Mouse (Mus musculus) naive thymus-derived CD4-positive, alpha-beta T cell, adult 5 months (primary cell): ENCODE results near the gene Gm10334. TPM values are rescaled to one million over a fixed set of nuclear protein-coding genes. Genes with fewer than 3 reads are reported as not detected.

Experiments used
- polyA plus RNA-seq: library from polyadenylated mRNA; unstranded; fragments of 100-300 nt; shearing (Covaris generic); gene quantifications from one replicate; pipeline ENCODE4 v1.2.1, GENCODE M21; 2017

The Gm10334 gene
- polyA plus RNA-seq = not detected

GRCm38 (mm10) chr6:41446045-41446444 is at the start of gene Gm10334:
Gene Gm10334, minus strand, starts transcription at chr6:41446145.

GRCm38 (mm10) chr6:41458632-41459031 is 12.7 kb upstream of the Gm10334 start, which contains the start of gene Prss1:
Gene Prss1, plus strand, starts transcription at chr6:41458932.

Other genes starting within 250 kb of the Gm10334 start
- not detected for gene Try4, start 143.9 kb downstream of the Gm10334 start, polyA plus RNA-seq
- gene Try5, start 129.3 kb downstream of the Gm10334 start, polyA plus RNA-seq = not detected
- gene Try10, start 92.0 kb downstream of the Gm10334 start, polyA plus RNA-seq = not detected
- gene Prss3, start 68.5 kb downstream of the Gm10334 start, polyA plus RNA-seq = not detected
- gene Gm5771, start 53.8 kb downstream of the Gm10334 start, polyA plus RNA-seq = not detected
- gene Prss1, start 12.8 kb upstream of the Gm10334 start, polyA plus RNA-seq = not detected
- not detected for gene Prss2, start 75.6 kb upstream of the Gm10334 start, polyA plus RNA-seq
- gene Ephb6, start 159.3 kb upstream of the Gm10334 start, polyA plus RNA-seq = 38.5 TPM
- 0.51 TPM for gene Trpv6, start 190.3 kb upstream of the Gm10334 start, polyA plus RNA-seq
- 0.14 TPM for gene Trpv5, start 234.6 kb upstream of the Gm10334 start, polyA plus RNA-seq
- not detected for gene Llcfc1, start 238.3 kb upstream of the Gm10334 start, polyA plus RNA-seq